Mouse (Mus musculus): ENCODE measurements around the gene Kcnb1. TPM values are rescaled to one million over a fixed set of nuclear protein-coding genes. Genes with fewer than 3 reads are reported as not detected.

Gene Kcnb1
- polyA plus RNA-seq, 1 experiment from 2014 or later, result 0.85 TPM

DNA sequence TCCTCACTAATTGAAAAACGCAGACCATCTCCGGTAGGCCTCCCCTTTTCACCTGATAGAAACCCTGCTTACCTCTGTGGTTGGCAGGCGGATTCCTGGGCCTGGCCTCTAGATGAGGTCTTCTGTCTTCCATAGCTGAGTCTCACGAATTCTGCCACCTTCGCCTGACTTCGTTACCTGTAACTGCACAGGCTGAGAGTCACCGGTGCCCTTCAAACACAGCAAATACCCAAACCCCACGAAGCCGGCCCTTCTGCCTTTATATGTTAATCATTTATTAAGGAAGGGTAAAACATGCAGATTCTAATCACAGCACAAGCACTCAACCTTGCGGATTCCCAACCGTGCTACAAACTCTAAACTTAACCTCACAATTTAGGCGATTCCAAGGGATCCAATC, 130.0 kb downstream of the Kcnb1 start:
- 72% methylated on average over 12 of the region's 12 CpGs for WGBS
- H3K9me3 ChIP-seq (ENCODE audit: control insufficient read depth, low read length), result no peaks in the 10 kb centered on the region
- no peak overlapping the region for H3K4me3 ChIP-seq (ENCODE audit: control insufficient read depth in 1 of 2, insufficient read depth in 1 of 2, low read depth in 1 of 2, low read length in 2 of 2)
- no peak overlapping the region for H3K9ac ChIP-seq (ENCODE audit: low read length)
- no peaks in the 10 kb centered on the region for H3K27me3 ChIP-seq (ENCODE audit: control insufficient read depth, insufficient read depth, low read length)
- peaks cover 13 to 20% of the 10 kb centered on the region in 2 experiments for H3K4me1 ChIP-seq (ENCODE audit: control insufficient read depth in 2 of 2, insufficient read depth in 2 of 2, low read length in 2 of 2)
- ATAC-seq (ENCODE audit: insufficient number of reproducible peaks, insufficient read depth, low FRiP score, low read depth), result no peak
- H3K4me2 ChIP-seq (ENCODE audit: low read length), result no peak overlapping the region
- no peak overlapping the region for H3K27ac ChIP-seq (replicated peaks in 1 of 2; ENCODE audit: control insufficient read depth in 1 of 2, insufficient read depth in 1 of 2, low read depth in 2 of 2, low read length in 2 of 2)
- peaks cover 48% of the 10 kb centered on the region for H3K36me3 ChIP-seq (ENCODE audit: control insufficient read depth, insufficient read depth, low read length)

DNA sequence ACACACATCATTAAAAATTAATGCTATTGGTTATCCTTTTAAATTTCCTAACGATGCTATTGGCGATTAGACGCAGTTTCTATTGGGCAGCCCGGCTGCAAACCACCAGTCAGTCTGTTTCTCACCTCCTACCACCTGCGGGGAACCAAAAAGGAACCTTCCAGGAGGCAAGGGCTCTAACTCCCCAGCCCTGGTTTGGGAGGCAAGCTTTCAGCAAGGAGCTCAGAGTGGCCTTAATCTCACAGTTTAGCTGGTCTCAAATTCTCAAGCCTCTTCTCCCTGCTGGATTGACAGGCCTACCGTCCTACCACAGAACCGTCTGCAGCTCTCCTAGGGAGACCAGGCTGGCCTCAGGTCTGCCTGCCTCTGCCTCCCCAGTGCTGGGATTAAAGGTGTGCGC, 130.4 kb downstream of the Kcnb1 start:
- Histone ChIP-seq H3K27ac (replicated peaks in 1 of 2; ENCODE audit: control insufficient read depth in 1 of 2, insufficient read depth in 1 of 2, low read depth in 2 of 2, low read length in 2 of 2) (no peak overlapping the region), H3K4me3 (ENCODE audit: control insufficient read depth in 1 of 2, insufficient read depth in 1 of 2, low read depth in 1 of 2, low read length in 2 of 2) (no peak overlapping the region), H3K9ac (ENCODE audit: low read length) (no peak overlapping the region), H3K4me2 (ENCODE audit: low read length) (no peak overlapping the region), H3K27me3 (ENCODE audit: control insufficient read depth, insufficient read depth, low read length) (no peaks in the 10 kb centered on the region), H3K4me1 (ENCODE audit: control insufficient read depth in 2 of 2, insufficient read depth in 2 of 2, low read length in 2 of 2) (peaks cover 10 to 16% of the 10 kb centered on the region in 2 experiments), H3K9me3 (ENCODE audit: control insufficient read depth, low read length) (no peaks in the 10 kb centered on the region), H3K36me3 (ENCODE audit: control insufficient read depth, insufficient read depth, low read length) (peaks cover 48% of the 10 kb centered on the region)
- ATAC-seq (ENCODE audit: insufficient number of reproducible peaks, insufficient read depth, low FRiP score, low read depth), result no peak
- WGBS, result 56% methylated on average over 8 of the region's 8 CpGs

DNA sequence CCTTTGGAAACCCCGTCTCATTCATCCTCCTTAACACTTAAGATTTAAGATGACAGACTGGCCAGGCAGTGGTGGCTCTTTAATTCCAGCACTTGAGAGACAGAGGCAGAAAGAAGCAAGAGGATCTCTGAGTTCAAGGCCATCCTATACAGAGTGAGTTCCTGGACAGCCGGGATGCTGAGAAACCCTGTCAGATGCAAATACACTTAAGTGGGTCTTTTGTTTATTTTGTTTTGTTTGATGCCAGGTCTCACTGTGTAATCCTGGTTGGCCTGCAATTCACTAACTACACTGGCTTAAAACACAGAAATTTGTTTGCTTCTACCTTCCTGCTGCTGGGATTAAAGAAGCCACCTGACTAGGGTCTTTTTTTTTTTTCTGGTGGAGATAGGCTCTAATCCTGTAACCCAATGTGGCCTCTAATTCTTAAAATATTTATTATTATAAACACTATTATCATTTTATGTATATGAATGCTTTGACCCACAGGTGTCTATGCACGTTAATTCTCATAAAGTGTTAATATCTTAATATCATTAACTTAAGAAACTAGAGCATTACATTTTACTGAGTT, 131.1 kb downstream of the Kcnb1 start:
- Histone ChIP-seq H3K27ac (replicated peaks in 1 of 2; ENCODE audit: control insufficient read depth in 1 of 2, insufficient read depth in 1 of 2, low read depth in 2 of 2, low read length in 2 of 2) (peak overlapping the region in 1 of 2 experiments; percentile 24; a peak in 1 of 4 replicates), H3K4me1 (ENCODE audit: control insufficient read depth in 2 of 2, insufficient read depth in 2 of 2, low read length in 2 of 2) (peaks cover 10 to 16% of the 10 kb centered on the region in 2 experiments), H3K27me3 (ENCODE audit: control insufficient read depth, insufficient read depth, low read length) (no peaks in the 10 kb centered on the region), H3K9ac (ENCODE audit: low read length) (no peak overlapping the region), H3K4me2 (ENCODE audit: low read length) (no peak overlapping the region), H3K9me3 (ENCODE audit: control insufficient read depth, low read length) (no peaks in the 10 kb centered on the region), H3K36me3 (ENCODE audit: control insufficient read depth, insufficient read depth, low read length) (peaks cover 52% of the 10 kb centered on the region), H3K4me3 (ENCODE audit: control insufficient read depth in 1 of 2, insufficient read depth in 1 of 2, low read depth in 1 of 2, low read length in 2 of 2) (no peak overlapping the region)
- 80% methylated on average over 3 of the region's 3 CpGs for WGBS
- no peak for ATAC-seq (ENCODE audit: insufficient number of reproducible peaks, insufficient read depth, low FRiP score, low read depth)

DNA sequence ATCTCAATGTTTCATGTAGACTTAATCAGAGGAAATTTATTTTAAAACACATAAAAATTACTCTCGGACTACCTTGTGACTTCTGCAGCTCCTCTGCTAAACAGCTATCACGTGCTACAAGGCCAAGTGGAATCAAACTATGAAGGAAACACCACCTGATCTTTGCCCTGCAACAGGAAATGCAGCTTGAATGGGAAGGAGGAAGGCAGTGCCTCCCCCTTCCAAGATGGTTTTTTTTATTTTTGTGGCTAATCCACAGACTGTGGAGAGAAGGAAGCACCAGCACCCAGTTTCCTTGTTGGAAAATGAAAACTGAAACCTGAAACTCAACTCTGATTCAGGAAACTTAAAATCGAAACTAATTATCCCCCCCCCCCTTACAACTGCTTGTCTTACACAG, 131.8 kb downstream of the Kcnb1 start:
- Histone ChIP-seq H3K27me3 (ENCODE audit: control insufficient read depth, insufficient read depth, low read length) (no peaks in the 10 kb centered on the region), H3K4me1 (ENCODE audit: control insufficient read depth in 2 of 2, insufficient read depth in 2 of 2, low read length in 2 of 2) (peaks cover 10 to 20% of the 10 kb centered on the region in 2 experiments), H3K4me2 (ENCODE audit: low read length) (no peak overlapping the region), H3K4me3 (ENCODE audit: control insufficient read depth in 1 of 2, insufficient read depth in 1 of 2, low read depth in 1 of 2, low read length in 2 of 2) (no peak overlapping the region), H3K9ac (ENCODE audit: low read length) (no peak overlapping the region), H3K9me3 (ENCODE audit: control insufficient read depth, low read length) (no peaks in the 10 kb centered on the region), H3K27ac (replicated peaks in 1 of 2; ENCODE audit: control insufficient read depth in 1 of 2, insufficient read depth in 1 of 2, low read depth in 2 of 2, low read length in 2 of 2) (no peak overlapping the region), H3K36me3 (ENCODE audit: control insufficient read depth, insufficient read depth, low read length) (peaks cover 53% of the 10 kb centered on the region)
- 52% methylated on average over 3 of the region's 3 CpGs for WGBS
- ATAC-seq (ENCODE audit: insufficient number of reproducible peaks, insufficient read depth, low FRiP score, low read depth), result no peak

DNA sequence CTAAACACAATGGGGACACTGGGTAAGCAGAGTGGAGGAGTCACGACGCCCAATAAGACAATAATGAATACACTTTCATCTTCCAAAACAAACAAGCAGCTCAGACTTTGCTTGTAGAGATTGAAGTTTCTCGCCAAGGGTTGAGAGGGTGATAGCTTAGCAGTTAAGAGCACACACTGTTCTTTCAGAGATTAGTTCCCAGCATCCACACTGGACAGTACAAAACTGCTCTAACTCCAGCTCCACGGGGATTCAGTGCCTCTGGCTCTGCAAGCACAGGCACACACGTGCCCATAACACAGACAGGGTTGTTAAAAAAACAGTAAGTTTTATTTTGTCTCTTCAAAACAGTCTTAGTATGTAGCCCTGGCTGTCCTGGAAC, 133.0 kb downstream of the Kcnb1 start:
- Histone ChIP-seq H3K9me3 (ENCODE audit: control insufficient read depth, low read length) (no peaks in the 10 kb centered on the region), H3K4me1 (ENCODE audit: control insufficient read depth in 2 of 2, insufficient read depth in 2 of 2, low read length in 2 of 2) (peaks cover 12 to 21% of the 10 kb centered on the region in 2 experiments), H3K36me3 (ENCODE audit: control insufficient read depth, insufficient read depth, low read length) (peaks cover 57% of the 10 kb centered on the region), H3K27me3 (ENCODE audit: control insufficient read depth, insufficient read depth, low read length) (no peaks in the 10 kb centered on the region), H3K27ac (replicated peaks in 1 of 2; ENCODE audit: control insufficient read depth in 1 of 2, insufficient read depth in 1 of 2, low read depth in 2 of 2, low read length in 2 of 2) (no peak overlapping the region), H3K4me3 (ENCODE audit: control insufficient read depth in 1 of 2, insufficient read depth in 1 of 2, low read depth in 1 of 2, low read length in 2 of 2) (no peak overlapping the region), H3K9ac (ENCODE audit: low read length) (no peak overlapping the region), H3K4me2 (ENCODE audit: low read length) (no peak overlapping the region)
- ATAC-seq (ENCODE audit: insufficient number of reproducible peaks, insufficient read depth, low FRiP score, low read depth), result no peak
- WGBS, result 82% methylated on average over 5 of the region's 5 CpGs

DNA sequence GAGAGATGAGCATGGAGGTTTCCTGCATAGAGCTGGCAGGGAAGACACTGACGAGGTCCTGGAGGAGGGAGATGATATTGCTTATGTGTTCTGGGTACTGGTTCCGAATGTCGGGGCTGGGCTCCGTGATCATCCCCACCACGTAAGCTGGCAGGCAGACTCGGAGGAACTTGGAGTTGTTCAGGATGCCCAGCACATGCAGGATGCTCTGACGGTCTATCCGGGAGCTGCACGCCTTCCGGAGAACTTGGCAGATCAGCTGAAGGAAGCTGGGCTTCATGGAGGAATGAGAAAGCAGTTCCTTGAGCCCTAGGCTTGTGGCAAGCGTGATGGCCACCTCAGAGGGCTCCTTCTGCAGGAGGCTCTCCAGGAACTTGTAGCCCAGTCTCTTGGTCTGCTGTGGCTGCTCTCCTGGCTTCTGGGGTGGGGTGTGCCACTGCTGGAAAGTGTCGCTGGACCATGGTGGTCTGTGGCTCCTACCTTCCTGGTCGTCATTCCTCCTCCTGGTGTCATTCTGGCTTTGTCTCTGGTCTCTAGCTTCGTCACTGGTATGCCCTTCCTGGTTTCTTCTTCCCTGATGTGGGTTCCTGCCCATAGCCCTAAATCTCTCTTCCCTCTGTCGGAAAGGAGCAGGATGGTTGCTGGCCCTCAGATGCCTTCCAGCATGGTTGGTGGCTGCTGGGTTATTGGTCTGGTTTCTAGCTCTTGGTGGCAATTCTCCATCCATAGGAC, 133.6 kb downstream of the Kcnb1 start:
- Histone ChIP-seq H3K36me3 (ENCODE audit: control insufficient read depth, insufficient read depth, low read length) (peaks cover 62% of the 10 kb centered on the region), H3K9me3 (ENCODE audit: control insufficient read depth, low read length) (no peaks in the 10 kb centered on the region), H3K27me3 (ENCODE audit: control insufficient read depth, insufficient read depth, low read length) (no peaks in the 10 kb centered on the region), H3K4me2 (ENCODE audit: low read length) (no peak overlapping the region), H3K9ac (ENCODE audit: low read length) (no peak overlapping the region), H3K4me1 (ENCODE audit: control insufficient read depth in 2 of 2, insufficient read depth in 2 of 2, low read length in 2 of 2) (peaks cover 7 to 16% of the 10 kb centered on the region in 2 experiments), H3K27ac (replicated peaks in 1 of 2; ENCODE audit: control insufficient read depth in 1 of 2, insufficient read depth in 1 of 2, low read depth in 2 of 2, low read length in 2 of 2) (no peak overlapping the region), H3K4me3 (ENCODE audit: control insufficient read depth in 1 of 2, insufficient read depth in 1 of 2, low read depth in 1 of 2, low read length in 2 of 2) (no peak overlapping the region)
- no peak for ATAC-seq (ENCODE audit: insufficient number of reproducible peaks, insufficient read depth, low FRiP score, low read depth)
- WGBS, result 92% methylated on average over 15 of the region's 15 CpGs

DNA sequence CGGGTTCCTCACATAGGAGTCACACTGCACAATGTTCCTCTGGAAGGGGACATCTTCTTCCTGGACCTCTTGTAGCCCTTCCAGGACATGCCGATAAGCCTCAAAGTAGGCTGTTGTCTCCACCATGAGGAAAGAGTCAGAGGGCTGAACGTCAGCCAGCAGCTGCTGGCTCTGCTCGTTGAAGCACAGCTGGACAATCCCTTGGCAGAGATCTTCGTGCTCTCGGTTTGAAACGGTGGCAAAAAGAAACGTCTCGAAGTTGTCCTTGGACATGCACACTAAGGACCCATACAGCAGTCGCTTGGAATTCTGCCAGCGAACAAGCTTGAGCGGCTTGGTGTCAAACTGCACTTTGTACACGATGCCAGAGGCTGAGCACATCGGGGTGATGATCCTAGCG, 134.6 kb downstream of the Kcnb1 start:
- Histone ChIP-seq H3K27me3 (ENCODE audit: control insufficient read depth, insufficient read depth, low read length) (no peaks in the 10 kb centered on the region), H3K4me3 (ENCODE audit: control insufficient read depth in 1 of 2, insufficient read depth in 1 of 2, low read depth in 1 of 2, low read length in 2 of 2) (no peak overlapping the region), H3K4me1 (ENCODE audit: control insufficient read depth in 2 of 2, insufficient read depth in 2 of 2, low read length in 2 of 2) (peaks cover 2 to 8% of the 10 kb centered on the region in 2 experiments; a peak in 3 of 4 replicates), H3K9me3 (ENCODE audit: control insufficient read depth, low read length) (no peaks in the 10 kb centered on the region), H3K4me2 (ENCODE audit: low read length) (no peak overlapping the region), H3K9ac (ENCODE audit: low read length) (no peak overlapping the region), H3K36me3 (ENCODE audit: control insufficient read depth, insufficient read depth, low read length) (peaks cover 67% of the 10 kb centered on the region), H3K27ac (replicated peaks in 1 of 2; ENCODE audit: control insufficient read depth in 1 of 2, insufficient read depth in 1 of 2, low read depth in 2 of 2, low read length in 2 of 2) (no peak overlapping the region)
- ATAC-seq (ENCODE audit: insufficient number of reproducible peaks, insufficient read depth, low FRiP score, low read depth), result no peak
- 80% methylated on average over 15 of the region's 15 CpGs for WGBS
